ENCODE assay signal across 8 mouse cellular contexts in the genomic region with DNA sequence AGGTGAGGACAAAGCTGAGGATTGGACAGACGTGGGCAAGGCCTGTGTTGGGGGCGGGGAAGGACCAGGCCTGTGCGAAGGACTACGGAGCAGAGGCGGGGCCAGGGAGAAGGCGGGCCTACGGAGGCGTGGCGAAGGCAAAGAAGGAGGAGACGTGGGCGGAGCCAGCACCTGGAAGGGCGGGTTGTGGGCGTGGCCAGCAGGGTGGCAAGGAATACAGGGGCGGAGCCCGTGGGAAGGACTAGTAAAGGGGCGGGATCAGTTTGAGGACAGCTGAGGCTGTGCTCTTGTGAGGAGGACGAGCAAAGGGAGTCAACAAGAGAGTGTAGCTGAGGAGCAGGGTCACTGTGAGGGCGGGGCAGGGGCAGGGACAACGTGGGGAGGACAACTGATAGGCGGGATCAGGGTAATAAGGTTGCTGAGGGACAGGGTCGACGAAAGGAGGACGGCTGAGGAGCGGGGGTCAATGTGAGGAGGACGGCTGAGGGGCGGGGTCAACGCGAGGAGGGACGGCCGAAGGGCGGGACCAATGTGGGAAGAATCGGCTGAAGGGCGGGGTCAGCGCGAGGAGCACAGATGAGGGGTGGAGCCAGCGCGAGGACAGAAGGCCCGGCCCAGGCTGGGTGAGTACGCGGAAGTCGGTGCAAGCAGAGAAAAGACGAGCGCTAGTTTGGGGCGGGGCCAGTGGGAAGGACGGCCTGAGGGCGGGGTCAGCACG. TPM values are rescaled to one million over a fixed set of nuclear protein-coding genes. Genes with fewer than 3 reads are reported as not detected.
DNase-seq lines count a peak whose midpoint lies in the region; ATAC-seq and TF ChIP-seq lines count a peak whose summit lies in the region.

No protein-coding gene starts in this region.

- peak overlapping the region; percentile 63 for H3K4me3 ChIP-seq in bone marrow, adult 2 months (replicated peaks; ENCODE audit: control insufficient read depth, low read depth, low read length)
- H3K4me3 ChIP-seq in embryonic facial prominence, embryonic 15.5 days (replicated peaks), result peak overlapping the region; percentile 72
- peak overlapping the region; percentile 56 for H3K4me3 ChIP-seq in limb, embryonic 14.5 days (replicated peaks; ENCODE audit: low read length)
- H3K4me3 ChIP-seq in midbrain, postnatal 0 days (ENCODE audit: low read depth, low read length), result peak overlapping the region; percentile 78

- no peak for TF ChIP-seq CTCF in bone marrow, adult 2 months (IDR thresholded peaks at IDR 0.05; ENCODE audit: control insufficient read depth, insufficient read depth, low read length)
- no peak for TF ChIP-seq CTCF in midbrain, postnatal 0 days (IDR thresholded peaks at IDR 0.05)

- DNase-seq in 416B (ENCODE audit: low read depth), result peak; percentile 99
- DNase-seq in heart, adult 8-10 months (ENCODE audit: low spot score), result peak; percentile 99
- DNase-seq in kidney, adult 9 months, result peak; percentile 100
- DNase-seq in limb, embryonic 14.5 days (ENCODE audit: low spot score), result peak; percentile 97
- peak; percentile 97 for DNase-seq in midbrain, postnatal 0 days (ENCODE audit: low spot score)
- DNase-seq in spleen, postnatal 14 days (ENCODE audit: low spot score in 2 of 2), result peak; percentile 100

- no peaks in the 10 kb centered on the region for H3K9me3 ChIP-seq in embryonic facial prominence, embryonic 15.5 days (replicated peaks)
- H3K9me3 ChIP-seq in limb, embryonic 14.5 days (ENCODE audit: control insufficient read depth, low read length), result no peaks in the 10 kb centered on the region
- H3K9me3 ChIP-seq in midbrain, postnatal 0 days (ENCODE audit: low read length), result no peaks in the 10 kb centered on the region

- peak; percentile 49; the same call in 1 of the 2 replicates for TF ChIP-seq POLR2A in bone marrow, adult 2 months (IDR thresholded peaks at IDR 0.05; ENCODE audit: borderline replicate concordance, control insufficient read depth, low read depth, low read length)
- no peak for TF ChIP-seq POLR2A in limb, embryonic 14.5 days (IDR thresholded peaks at IDR 0.05; ENCODE audit: borderline replicate concordance, extremely low read depth, insufficient read depth, insufficient read length)

- H3K27ac ChIP-seq in bone marrow, adult 2 months (ENCODE audit: control insufficient read depth, insufficient read depth, low read depth, low read length, poor library complexity), result peak overlapping the region; percentile 66
- H3K27ac ChIP-seq in embryonic facial prominence, embryonic 15.5 days (replicated peaks), result peak overlapping the region; percentile 73
- H3K27ac ChIP-seq in limb, embryonic 14.5 days (replicated peaks; ENCODE audit: low read depth, low read length), result peak overlapping the region; percentile 26; the same call in 1 of the 2 replicates
- peak overlapping the region; percentile 52; the same call in 1 of the 2 replicates for H3K27ac ChIP-seq in midbrain, postnatal 0 days (ENCODE audit: low read depth, low read length)

- 0 out of 2 replicates have a peak overlapping the region, but pooled peaks have one; percentile 10 for H3K9ac ChIP-seq in embryonic facial prominence, embryonic 15.5 days
- H3K9ac ChIP-seq in limb, embryonic 14.5 days (ENCODE audit: low read depth, low read length, severe bottlenecking), result peak overlapping the region; percentile 44; the same call in 1 of the 2 replicates
- peak overlapping the region; percentile 66 for H3K9ac ChIP-seq in midbrain, postnatal 0 days (replicated peaks; ENCODE audit: low read length, poor library complexity, severe bottlenecking)

- H3K4me2 ChIP-seq in embryonic facial prominence, embryonic 15.5 days (replicated peaks), result peak overlapping the region; percentile 99
- H3K4me2 ChIP-seq in limb, embryonic 14.5 days (replicated peaks; ENCODE audit: low read depth, low read length, severe bottlenecking), result peak overlapping the region; percentile 98
- peak overlapping the region; percentile 98 for H3K4me2 ChIP-seq in midbrain, postnatal 0 days (ENCODE audit: low read depth, low read length, poor library complexity, severe bottlenecking)

- peaks cover 8% of the 10 kb centered on the region; the same call in 1 of the 2 replicates for H3K4me1 ChIP-seq in bone marrow, adult 2 months (ENCODE audit: control insufficient read depth, insufficient read depth, low read length)
- peaks cover 39% of the 10 kb centered on the region for H3K4me1 ChIP-seq in embryonic facial prominence, embryonic 15.5 days
- H3K4me1 ChIP-seq in limb, embryonic 14.5 days (ENCODE audit: control insufficient read depth, insufficient read depth, low read length), result peaks cover 30% of the 10 kb centered on the region
- H3K4me1 ChIP-seq in midbrain, postnatal 0 days (ENCODE audit: insufficient read depth, low read length), result peaks cover 11% of the 10 kb centered on the region; the same call in 1 of the 2 replicates

- H3K36me3 ChIP-seq in embryonic facial prominence, embryonic 15.5 days, result no peaks in the 10 kb centered on the region
- no peaks in the 10 kb centered on the region for H3K36me3 ChIP-seq in limb, embryonic 14.5 days (ENCODE audit: control insufficient read depth, insufficient read depth, low read length)
- H3K36me3 ChIP-seq in midbrain, postnatal 0 days (ENCODE audit: insufficient read depth, low read length), result no peaks in the 10 kb centered on the region

- H3K27me3 ChIP-seq in embryonic facial prominence, embryonic 15.5 days, result peaks cover 29% of the 10 kb centered on the region
- H3K27me3 ChIP-seq in limb, embryonic 14.5 days (ENCODE audit: control insufficient read depth, insufficient read depth, low read length), result peaks cover 36% of the 10 kb centered on the region
- H3K27me3 ChIP-seq in midbrain, postnatal 0 days (ENCODE audit: insufficient read depth, low read length), result peaks cover 12% of the 10 kb centered on the region; the same call in 1 of the 2 replicates

- 0% methylated on average over 47 of the region's 47 CpGs for WGBS in bone marrow, adult 2 months
- WGBS in embryonic facial prominence, embryonic 15.5 days, result under 1% methylated on average over 39 of the region's 47 CpGs
- 0% methylated on average over 37 of the region's 47 CpGs for WGBS in limb, embryonic 14.5 days
- WGBS in midbrain, postnatal 0 days, result 0% methylated on average over 44 of the region's 47 CpGs

- peak; percentile 94 for ATAC-seq in embryonic facial prominence, embryonic 15.5 days (ENCODE audit: insufficient number of reproducible peaks, low FRiP score, low TSS enrichment, low read depth)
- ATAC-seq in limb, embryonic 14.5 days (ENCODE audit: low FRiP score, low read depth), result peak; percentile 93
- peak; percentile 88 for ATAC-seq in midbrain, postnatal 0 days (ENCODE audit: low FRiP score)

RNA-seq across cellular contexts. Expression of gene Zfpm1, which starts 0.5 kb away (rescaled TPM):
- polyA plus RNA-seq in bone marrow, adult 2 months (2011; ENCODE audit: insufficient read depth, insufficient read length, low replicate concordance, missing spikeins), result 125 and 324 TPM in 2 replicates
- polyA plus RNA-seq in embryonic facial prominence, embryonic 15.5 days (2015; fragmentation: Nextera tagmentation; extraction: Ambion mirVana), result 1.4 and 1.6 TPM in 2 replicates
- total RNA-seq in heart, adult 8-10 months (2022), result 10 to 100 TPM; 18.1 to 23.2 (median 21.3) TPM
- polyA plus RNA-seq in limb, embryonic 14.5 days (2012; rRNA removed), result 10.4 and 13.8 TPM in 2 replicates
- 1.9 and 2.1 TPM in 2 replicates for polyA plus RNA-seq in limb, embryonic 14.5 days (2014; fragmentation: Nextera tagmentation; extraction: Ambion mirVana)
- 19.6 and 28.6 TPM in 2 replicates for total RNA-seq in midbrain, postnatal 0 days (2014; rRNA removed)
- polyA plus RNA-seq in midbrain, postnatal 0 days (2015; fragmentation: Nextera tagmentation; extraction: Ambion mirVana), result 1.2 TPM in 2 replicates

Comparison
In these comparisons a context has a peak if more than half of its experiments do, and no peak if none do; other contexts are left out.
1. Peak in every context shown above with its lines: DNase-seq, ATAC-seq, H3K4me3 ChIP-seq and H3K27ac ChIP-seq.
2. H3K9ac ChIP-seq: peak in every context shown above with its lines; median percentile 66 in midbrain, postnatal 0 days; 44 in limb, embryonic 14.5 days; 10 in embryonic facial prominence, embryonic 15.5 days.